Mouse (Mus musculus) embryonic fibroblast, embryonic 13.5 days (primary cell): ENCODE measurements around the gene Hist1h1b. TPM values are rescaled to one million over a fixed set of nuclear protein-coding genes. Genes with fewer than 3 reads are reported as not detected.
A peak's percentile ranks its signal among the peaks of the same experiment; 100 is the strongest.
"Not testable (repeated sequence)": the region's sequence is repeated elsewhere in the genome, so short reads cannot be mapped to it uniquely, and the experiment has no call there.

ENCODE experiments used
- H3K27ac ChIP-seq: 2 replicates; pipeline ENCODE4 v1.5.1; 2012; ENCODE audit warnings: low read length, control low read depth, inconsistent platforms; ENCODE audit not compliant: insufficient read depth
- H3K4me1 ChIP-seq: 2 replicates; pipeline ENCODE4 v1.6.1; 2011; ENCODE audit warnings: low read length; ENCODE audit not compliant: control insufficient read depth, insufficient read depth
- H3K4me3 ChIP-seq: 2 replicates; pipeline ENCODE4 v1.5.1; 2011; ENCODE audit warnings: mild to moderate bottlenecking, control low read depth, low read length; ENCODE audit not compliant: insufficient read depth
- CTCF ChIP-seq: IDR thresholded peaks from 2 replicates; pipeline ENCODE4 v1.5.1; 2011; ENCODE audit warnings: mild to moderate bottlenecking, control low read depth, low read length, moderate library complexity, borderline replicate concordance; ENCODE audit not compliant: insufficient read depth
- POLR2A ChIP-seq: IDR thresholded peaks from 2 replicates; pipeline ENCODE4 v1.6.1; 2011; ENCODE audit warnings: low read depth, mild to moderate bottlenecking, control low read depth, low read length, moderate library complexity
- polyA plus RNA-seq: library from polyadenylated mRNA; stranded (reverse); fragments of >200 nt; gene quantifications from 2 replicates; pipeline ENCODE4 v1.2.4, GENCODE M21; 2011; ENCODE audit warnings: low read depth; ENCODE audit not compliant: missing spikeins, insufficient read length

Hist1h1b gene
- polyA plus RNA-seq, 1 experiment: 7.8 TPM

DNA sequence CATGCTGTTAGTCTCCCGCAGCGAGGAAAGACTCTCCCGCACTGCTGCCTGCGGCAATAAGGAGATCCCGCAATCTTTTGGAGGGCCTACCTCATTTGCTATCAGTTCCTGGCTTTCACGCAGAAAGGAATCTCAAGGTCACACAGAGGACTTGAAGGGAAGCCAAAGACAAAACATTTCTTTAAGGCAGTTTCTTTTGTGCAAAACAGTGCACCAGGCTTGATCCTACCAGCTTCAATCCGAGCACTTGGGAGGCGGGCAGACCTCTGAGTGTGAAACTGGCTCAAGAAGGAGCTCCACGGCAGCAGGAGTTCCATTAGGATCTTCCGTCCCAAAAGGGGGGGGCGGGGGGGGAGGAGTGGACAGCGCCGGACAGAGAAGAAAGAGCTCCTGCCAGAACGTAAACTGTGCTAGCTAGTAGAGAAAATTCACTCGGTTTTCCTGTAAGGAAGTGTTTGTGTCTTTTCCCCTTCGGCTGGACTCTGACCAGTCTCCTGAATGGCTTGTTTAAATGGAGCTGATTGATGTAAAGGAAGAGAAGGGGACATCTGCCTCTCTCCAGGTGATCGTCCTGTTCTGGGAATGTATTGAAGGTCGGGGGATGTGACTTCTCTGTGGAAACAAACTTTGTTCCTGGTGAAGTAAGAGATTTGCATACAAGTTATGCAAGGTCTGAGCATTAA lies 10.3 kb upstream of the Hist1h1b start:
- no peak overlapping the region for H3K27ac ChIP-seq
- no peak overlapping the region for H3K4me3 ChIP-seq
- H3K4me1 ChIP-seq: no peaks in the 10 kb centered on the region
- TF ChIP-seq CTCF (no peak), POLR2A (no peak)

DNA sequence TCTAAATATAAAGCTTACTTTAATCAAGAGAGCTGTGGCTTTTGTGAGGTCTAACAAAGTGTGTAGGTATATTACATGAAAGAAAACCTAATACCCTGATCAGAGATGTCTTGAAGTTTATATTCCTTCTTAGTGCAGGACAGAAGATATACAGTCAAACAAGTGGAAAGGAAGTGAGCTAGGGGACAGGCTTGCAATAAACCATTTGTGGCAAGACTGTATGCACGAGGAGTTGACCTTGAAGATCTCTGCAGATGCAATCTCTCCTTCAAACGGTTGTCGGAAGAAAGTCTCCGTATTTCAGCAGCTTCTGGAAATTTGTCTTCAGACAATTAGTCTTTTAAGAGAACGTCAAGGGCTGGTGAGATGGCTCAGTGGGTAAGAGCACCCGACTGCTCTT lies 9.5 kb upstream of the Hist1h1b start:
- no peak for TF ChIP-seq POLR2A
- TF ChIP-seq CTCF: no peak
- Histone ChIP-seq H3K27ac (no peak overlapping the region), H3K4me3 (no peak overlapping the region), H3K4me1 (no peaks in the 10 kb centered on the region)

DNA sequence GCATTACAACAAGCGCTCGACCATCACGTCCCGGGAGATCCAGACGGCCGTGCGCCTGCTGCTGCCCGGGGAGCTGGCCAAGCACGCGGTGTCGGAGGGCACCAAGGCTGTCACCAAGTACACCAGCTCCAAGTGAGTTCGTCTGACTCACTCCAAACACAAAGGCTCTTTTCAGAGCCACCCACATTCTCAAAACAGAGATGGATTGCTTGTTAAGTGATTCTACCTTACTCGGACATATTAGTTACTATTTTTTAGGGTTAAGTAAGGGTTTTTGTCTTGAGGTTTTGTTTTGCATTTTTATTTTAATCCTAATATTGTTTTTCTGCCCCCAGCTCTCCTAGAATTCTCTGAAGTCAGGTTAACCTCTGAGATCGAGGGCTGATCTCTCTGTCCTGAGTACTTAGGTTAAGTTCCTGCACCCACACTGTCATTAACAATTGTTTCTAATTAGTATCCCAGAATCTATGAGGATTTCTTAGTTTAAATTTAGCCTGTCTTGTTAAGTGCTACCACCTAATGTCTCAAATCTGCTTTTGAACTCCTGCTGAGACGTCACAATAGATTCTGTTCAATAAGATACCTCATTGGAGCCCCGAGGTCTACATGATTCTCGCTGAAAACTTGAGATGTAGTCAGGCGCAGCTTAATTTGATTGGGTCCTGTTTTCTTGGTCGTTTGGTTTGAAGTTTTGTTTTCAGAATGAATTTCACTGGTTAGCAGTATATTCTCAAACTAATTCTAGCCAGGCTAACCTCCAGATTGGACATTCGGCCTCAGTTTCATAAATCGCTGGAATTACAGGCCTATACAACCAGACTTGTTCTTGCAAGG lies 7.6 kb upstream of the Hist1h1b start:
- peak overlapping the region; percentile 85 for H3K27ac ChIP-seq
- no peaks in the 10 kb centered on the region for H3K4me1 ChIP-seq
- TF ChIP-seq POLR2A (no peak; the same call in 1 of the 2 replicates), CTCF (no peak)
- peak overlapping the region; percentile 19; the same call in 1 of the 2 replicates for H3K4me3 ChIP-seq

DNA sequence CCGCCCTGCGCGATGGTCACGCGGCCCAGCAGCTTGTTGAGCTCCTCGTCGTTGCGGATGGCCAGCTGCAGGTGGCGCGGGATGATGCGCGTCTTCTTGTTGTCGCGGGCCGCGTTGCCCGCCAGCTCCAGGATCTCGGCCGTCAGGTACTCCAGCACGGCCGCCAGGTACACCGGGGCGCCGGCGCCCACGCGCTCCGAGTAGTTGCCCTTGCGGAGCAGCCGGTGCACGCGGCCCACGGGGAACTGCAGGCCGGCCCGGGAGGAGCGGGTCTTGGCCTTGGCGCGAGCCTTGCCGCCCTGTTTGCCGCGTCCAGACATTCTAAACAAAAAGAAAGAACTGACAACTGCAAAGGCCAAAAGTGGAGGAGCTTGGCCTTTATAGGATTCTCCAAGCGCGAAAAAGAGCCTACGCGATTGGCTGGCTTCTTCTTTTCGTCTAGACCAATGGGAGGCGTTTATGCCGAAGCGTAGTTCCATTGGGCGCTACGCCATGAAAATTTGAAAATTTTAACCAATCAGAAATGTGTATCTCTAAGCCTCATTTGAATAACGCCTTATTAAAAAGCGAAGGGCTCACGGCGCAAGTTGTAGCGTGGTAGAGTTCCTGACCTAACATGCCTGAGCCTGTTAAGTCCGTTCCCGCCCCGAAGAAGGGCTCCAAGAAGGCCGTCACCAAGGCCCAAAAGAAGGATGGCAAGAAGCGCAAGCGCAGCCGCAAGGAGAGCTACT lies 6.6 kb upstream of the Hist1h1b start, which contains the start of the genes Hist1h2an and Hist1h2bp:
Hist1h2an (minus strand) TSS at position 320 of the 731 bp plus-strand sequence.
Hist1h2bp (plus strand) TSS at position 563 of the 731 bp plus-strand sequence.
- Histone ChIP-seq H3K4me3 (peak within 1 kb of the TSS; percentile 19; the same call in 1 of the 2 replicates), H3K27ac (peak within 1 kb of the TSS; percentile 85)
- not testable (repeated sequence) for H3K4me1 ChIP-seq
- peak; percentile 72 for TF ChIP-seq POLR2A

DNA sequence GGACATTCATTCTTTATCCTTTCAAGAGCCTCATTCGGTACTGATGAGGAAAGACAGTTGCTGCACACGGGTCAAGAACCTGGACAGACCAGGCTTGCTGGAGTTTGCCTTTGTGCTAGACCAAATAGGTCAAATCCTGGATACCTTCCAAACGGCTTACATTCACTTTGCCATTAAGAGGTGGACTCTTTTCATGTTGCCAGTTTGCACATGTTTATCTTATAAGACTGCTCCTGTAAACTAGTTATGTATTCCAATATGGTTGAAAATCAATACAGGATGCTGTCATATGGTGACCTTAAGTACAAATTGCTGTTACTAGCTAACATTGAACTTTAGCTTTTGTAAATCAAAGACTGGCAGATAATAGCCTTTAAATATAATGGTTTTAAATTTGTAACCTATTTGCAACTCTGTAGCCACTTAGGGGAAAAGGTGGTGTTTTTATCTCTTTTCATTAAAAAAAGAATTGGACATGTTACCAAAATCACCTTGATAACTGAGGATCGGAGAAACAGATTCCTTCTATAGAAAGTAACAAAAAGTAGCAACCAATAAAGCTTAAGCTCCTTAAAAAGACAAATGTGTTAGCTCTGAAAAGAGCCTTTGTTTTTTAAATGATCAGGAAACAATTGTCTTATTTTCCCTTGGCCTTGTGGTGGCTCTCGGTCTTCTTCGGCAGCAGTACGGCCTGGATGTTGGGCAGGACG lies 5.9 kb upstream of the Hist1h1b start:
- no peaks in the 10 kb centered on the region for H3K4me1 ChIP-seq
- TF ChIP-seq POLR2A: peak; percentile 79
- no peak for TF ChIP-seq CTCF
- H3K4me3 ChIP-seq: peak overlapping the region; percentile 7; the same call in 1 of the 2 replicates
- H3K27ac ChIP-seq: peak overlapping the region; percentile 66

DNA sequence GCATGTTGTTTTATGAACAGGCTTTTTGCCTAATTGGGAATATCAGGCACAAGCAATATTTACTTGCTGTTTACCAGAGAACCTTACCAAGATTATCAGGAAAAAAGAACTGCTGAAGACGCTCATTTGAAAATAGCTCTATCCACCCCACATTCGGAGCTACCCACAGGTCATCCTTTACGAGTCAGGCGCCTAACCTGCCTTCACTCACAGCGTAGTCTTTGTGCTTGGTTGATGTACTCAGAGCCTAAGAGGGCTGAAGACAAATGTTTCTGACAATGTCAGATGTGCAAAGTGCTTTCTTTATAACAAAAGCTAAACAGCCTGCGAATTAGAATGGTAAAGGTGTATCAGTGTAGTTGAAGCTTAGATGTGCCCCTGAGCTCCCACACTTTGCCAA lies 3.9 kb upstream of the Hist1h1b start:
- H3K4me3 ChIP-seq: no peak overlapping the region
- no peaks in the 10 kb centered on the region for H3K4me1 ChIP-seq
- TF ChIP-seq CTCF: no peak
- TF ChIP-seq POLR2A: no peak
- H3K27ac ChIP-seq: peak overlapping the region; percentile 91

DNA sequence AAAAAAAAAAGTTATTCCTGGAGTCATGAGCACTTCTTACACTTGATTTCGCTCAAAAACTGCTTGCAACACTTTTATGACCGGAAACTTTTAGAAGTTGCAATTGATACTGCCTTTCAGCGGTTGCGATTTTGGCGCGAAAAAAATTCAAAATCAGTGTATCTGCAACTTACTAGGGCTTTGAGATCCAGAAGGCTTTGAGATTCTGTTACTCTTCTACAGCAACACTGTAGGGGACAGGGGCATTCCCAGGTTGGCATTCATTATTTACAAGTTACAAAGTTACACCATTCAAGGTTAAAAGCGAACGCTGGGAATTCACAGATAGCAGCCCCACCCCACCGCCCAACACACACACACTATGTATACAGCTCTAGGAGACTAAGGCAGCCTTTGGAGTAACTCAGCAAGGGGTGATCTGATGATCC lies 3.3 kb upstream of the Hist1h1b start:
- TF ChIP-seq POLR2A (no peak), CTCF (no peak)

DNA sequence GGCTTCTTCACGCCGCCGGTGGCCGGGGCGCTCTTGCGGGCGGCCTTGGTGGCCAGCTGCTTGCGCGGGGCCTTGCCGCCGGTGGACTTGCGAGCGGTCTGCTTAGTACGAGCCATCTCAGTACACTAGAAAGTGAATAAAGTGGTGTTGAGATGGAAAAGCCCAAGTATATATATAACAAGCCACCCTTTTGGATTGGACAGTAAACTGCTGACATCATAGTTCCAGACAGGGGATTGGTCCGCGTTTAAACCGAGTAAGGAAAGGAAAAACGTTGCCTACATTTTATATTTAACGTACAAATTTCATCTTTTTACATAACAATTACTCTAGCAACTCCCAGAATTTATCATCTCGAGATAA lies 2.8 kb upstream of the Hist1h1b start, which contains the start of gene Hist1h3i:
Hist1h3i (minus strand) TSS at position 116 of the 363 bp plus-strand sequence.
- H3K4me3 ChIP-seq: peak within 1 kb of the TSS; percentile 46
- TF ChIP-seq POLR2A: no peak; the same call in none of the 2 replicates
- TF ChIP-seq CTCF: no peak
- H3K27ac ChIP-seq: peak within 1 kb of the TSS; percentile 96
- no peaks in the 10 kb centered on the region for H3K4me1 ChIP-seq

More for the DNA sequence above, 3.3 kb upstream of the Hist1h1b start:
- Histone ChIP-seq H3K4me1 (no peaks in the 10 kb centered on the region), H3K27ac (peak overlapping the region; percentile 91), H3K4me3 (no peak overlapping the region)

DNA sequence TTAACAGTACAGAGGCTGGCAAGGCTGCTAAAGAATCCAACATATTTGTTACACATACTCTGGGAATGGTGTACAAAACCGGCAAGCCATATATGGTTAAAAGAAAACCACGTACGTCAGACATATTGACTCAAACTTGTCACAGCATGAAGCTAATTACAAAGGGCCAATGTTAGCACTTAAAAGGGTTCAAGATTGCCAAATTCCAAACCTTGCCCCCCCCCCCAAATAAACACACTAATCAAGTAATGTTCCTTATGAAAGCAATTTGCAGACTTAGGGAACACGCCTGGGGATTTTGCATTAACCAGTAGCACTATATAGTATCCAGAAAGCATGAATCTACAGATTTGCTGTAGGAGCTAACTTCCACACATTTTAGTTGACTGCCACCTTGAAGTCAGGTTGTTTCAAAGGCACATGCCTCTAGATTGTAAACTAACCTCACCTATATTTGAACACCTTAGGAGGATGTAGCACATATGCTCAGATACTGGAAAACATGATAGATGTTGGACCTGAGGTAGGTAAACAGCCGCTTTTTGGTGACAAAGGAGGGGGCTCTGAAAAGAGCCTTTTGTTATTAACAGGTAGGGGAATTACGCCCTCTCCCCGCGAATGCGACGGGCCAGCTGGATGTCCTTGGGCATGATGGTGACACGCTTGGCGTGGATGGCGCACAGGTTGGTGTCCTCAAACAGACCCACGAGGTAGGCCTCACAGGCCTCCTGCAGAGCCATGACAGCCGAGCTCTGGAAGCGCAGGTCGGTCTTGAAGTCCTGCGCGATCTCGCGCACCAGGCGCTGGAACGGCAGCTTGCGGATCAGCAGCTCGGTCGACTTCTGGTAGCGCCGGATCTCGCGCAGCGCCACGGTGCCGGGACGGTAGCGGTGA lies 2.2 kb upstream of the Hist1h1b start:
- peak; percentile 87 for TF ChIP-seq POLR2A
- Histone ChIP-seq H3K27ac (peak overlapping the region; percentile 96), H3K4me3 (peak overlapping the region; percentile 46)
- not testable (repeated sequence) for H3K4me1 ChIP-seq
